Mouse (Mus musculus) bone marrow, adult 2 months (tissue): ENCODE results near the gene Os9. TPM values are rescaled to one million over a fixed set of nuclear protein-coding genes. Genes with fewer than 3 reads are reported as not detected.

ENCODE experiments used
- H3K27ac ChIP-seq: fragments of 200-500 bp; 2 replicates; pipeline ENCODE4 v1.5.1; 2012; ENCODE audit warnings: low read depth, mild to moderate bottlenecking, control low read depth, inconsistent platforms, low read length; ENCODE audit not compliant: control insufficient read depth, poor library complexity, insufficient read depth
- H3K4me1 ChIP-seq: fragments of 200-500 bp; 2 replicates; pipeline ENCODE4 v1.6.1; 2011; ENCODE audit warnings: low read length; ENCODE audit not compliant: control insufficient read depth, insufficient read depth
- H3K4me3 ChIP-seq: fragments of 200-500 bp; replicated peaks from 2 replicates; pipeline ENCODE3; 2011; ENCODE audit warnings: mild to moderate bottlenecking, low read depth, low read length, control low read depth; ENCODE audit not compliant: control insufficient read depth
- CTCF ChIP-seq: fragments of 200-500 bp; IDR thresholded peaks from 2 replicates; pipeline ENCODE4 v1.5.1; 2011; ENCODE audit warnings: low read length, control low read depth; ENCODE audit not compliant: control insufficient read depth, insufficient read depth
- POLR2A ChIP-seq: fragments of 200-500 bp; IDR thresholded peaks from 2 replicates; pipeline ENCODE4 v1.6.1; 2011; ENCODE audit warnings: low read depth, mild to moderate bottlenecking, control low read depth, low read length, borderline replicate concordance; ENCODE audit not compliant: control insufficient read depth
- WGBS: fragments of 180-500 bp; shearing (Covaris S2); methylation state at CpG from one replicate; pipeline ENCODE4 v1.1.7; 2018; 5-methylcytosine and 5-hydroxymethylcytosine counted together
- polyA plus RNA-seq: library from polyadenylated mRNA; stranded (reverse); fragments of >200 nt; gene quantifications from 2 replicates; pipeline ENCODE4 v1.2.4, GENCODE M21; 2011; ENCODE audit warnings: low replicate concordance; ENCODE audit not compliant: missing spikeins, insufficient read depth, insufficient read length

Gene Os9
- polyA plus RNA-seq, 1 experiment = 69.0 TPM

DNA sequence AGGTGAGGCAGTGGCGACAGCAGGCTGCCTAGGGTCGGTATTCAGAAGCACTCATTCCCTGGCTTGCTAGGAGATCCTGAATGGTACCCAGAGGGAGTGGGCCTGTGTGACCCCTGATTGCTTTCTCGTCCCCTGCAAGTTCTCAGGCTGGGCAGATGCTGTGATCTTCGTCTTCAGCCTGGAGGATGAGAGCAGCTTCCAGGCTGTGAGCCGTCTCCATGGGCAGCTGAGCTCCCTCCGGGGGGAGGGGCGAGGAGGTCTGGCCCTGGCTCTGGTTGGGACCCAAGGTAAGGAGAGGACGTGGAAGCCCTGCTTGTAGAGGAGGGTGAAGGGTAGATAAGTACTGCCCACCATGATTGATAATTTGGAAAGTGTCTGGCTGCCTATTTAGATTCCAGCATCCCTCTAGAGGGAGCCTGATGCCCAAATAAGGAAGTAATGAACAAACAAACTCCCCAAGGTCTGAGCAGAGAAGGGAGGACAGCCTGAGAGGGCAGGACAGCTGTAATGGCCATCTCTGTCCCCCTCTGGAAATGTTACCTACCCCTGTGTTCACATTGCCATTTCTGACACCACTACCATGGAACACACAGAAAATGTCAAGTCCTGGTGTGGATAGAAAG, 37.5 kb downstream of the Os9 start:
- Histone ChIP-seq H3K4me3 (no peak overlapping the region), H3K4me1 (no peaks in the 10 kb centered on the region), H3K27ac (no peak overlapping the region)
- TF ChIP-seq CTCF (no peak), POLR2A (no peak)
- WGBS = 84% methylated on average over 8 of the region's 8 CpGs

DNA sequence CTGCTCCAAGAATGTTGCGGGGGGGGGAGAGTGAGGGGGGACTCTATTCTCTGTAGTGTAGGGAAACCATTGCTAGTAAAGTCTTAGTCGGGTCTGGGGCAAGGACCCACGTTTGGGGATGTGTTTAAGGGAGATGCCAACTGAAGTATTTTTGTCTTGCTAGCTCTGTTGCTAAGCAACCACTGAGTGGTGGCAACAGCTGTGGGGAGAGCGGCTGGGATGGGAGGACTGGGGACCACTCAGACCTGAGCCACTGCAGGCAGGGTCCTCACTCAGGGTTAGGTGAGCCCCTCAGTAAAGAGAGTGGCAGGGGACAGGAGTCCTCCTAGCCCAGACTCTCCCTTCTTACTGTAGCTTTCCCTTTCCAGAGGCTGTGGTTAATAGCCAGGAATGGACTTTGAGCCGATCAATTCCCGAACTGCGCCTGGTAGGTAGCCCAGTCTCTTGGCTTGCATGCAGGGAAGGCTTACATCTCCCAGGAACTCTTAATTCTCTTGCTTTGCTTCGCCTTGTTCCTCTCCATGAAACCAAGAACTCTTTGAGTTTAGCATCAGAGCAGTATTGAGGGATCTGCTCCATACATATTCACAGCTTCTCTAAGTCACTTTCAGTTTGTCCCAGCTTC, 38.8 kb downstream of the Os9 start:
- no peak overlapping the region for H3K4me3 ChIP-seq
- H3K4me1 ChIP-seq = no peaks in the 10 kb centered on the region
- WGBS = 69% methylated on average over 8 of the region's 8 CpGs
- TF ChIP-seq CTCF = no peak
- no peak for TF ChIP-seq POLR2A
- H3K27ac ChIP-seq = no peak overlapping the region

DNA sequence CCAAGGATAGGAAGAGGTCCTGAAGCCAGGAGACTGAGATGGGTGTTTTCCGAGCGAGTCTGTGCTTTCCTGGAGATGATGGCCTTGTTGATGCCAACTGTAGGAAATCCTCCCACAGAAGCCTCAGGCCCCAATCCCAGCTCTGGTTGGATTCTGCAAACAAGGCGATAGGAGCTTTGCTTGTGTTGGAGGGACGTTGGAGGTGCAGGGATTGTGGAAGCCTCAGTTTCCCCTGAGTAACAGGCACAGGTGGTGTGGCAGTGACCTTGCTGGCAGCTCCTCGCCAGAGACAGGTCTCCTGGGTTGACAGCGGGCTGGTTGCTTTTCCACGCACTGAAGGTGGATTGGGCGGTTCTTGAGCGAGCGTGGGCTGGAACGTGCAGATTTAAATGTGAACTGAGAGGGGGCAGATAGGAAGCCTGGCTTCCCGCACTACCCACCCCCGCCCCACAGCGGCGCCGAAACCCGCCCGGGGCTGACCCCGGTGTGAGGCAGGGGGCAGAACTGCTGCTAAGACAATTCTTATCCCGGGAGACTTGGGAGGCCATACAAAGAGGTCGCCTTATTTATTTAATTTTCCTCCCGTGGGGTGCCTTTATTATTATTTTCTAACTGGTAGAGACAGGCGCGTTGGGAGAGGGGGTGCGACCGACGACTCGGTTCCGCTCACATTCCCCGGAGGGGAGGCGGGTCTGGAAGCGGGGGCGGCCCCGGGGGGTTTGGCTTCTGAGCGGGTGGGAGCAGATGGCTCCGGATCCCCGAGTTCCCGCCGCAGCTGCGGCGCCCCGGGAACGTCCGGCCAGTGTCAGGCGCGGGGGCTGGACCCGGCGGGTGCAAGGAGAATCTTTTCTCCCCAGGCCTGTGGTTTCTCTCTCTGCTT, 39.8 kb downstream of the Os9 start:
- no peak for TF ChIP-seq CTCF
- no peak for TF ChIP-seq POLR2A
- H3K4me1 ChIP-seq = no peaks in the 10 kb centered on the region; the same call in 1 of the 2 replicates
- no peak overlapping the region for H3K4me3 ChIP-seq
- WGBS = 85% methylated on average over 48 of the region's 48 CpGs
- H3K27ac ChIP-seq = no peak overlapping the region

DNA sequence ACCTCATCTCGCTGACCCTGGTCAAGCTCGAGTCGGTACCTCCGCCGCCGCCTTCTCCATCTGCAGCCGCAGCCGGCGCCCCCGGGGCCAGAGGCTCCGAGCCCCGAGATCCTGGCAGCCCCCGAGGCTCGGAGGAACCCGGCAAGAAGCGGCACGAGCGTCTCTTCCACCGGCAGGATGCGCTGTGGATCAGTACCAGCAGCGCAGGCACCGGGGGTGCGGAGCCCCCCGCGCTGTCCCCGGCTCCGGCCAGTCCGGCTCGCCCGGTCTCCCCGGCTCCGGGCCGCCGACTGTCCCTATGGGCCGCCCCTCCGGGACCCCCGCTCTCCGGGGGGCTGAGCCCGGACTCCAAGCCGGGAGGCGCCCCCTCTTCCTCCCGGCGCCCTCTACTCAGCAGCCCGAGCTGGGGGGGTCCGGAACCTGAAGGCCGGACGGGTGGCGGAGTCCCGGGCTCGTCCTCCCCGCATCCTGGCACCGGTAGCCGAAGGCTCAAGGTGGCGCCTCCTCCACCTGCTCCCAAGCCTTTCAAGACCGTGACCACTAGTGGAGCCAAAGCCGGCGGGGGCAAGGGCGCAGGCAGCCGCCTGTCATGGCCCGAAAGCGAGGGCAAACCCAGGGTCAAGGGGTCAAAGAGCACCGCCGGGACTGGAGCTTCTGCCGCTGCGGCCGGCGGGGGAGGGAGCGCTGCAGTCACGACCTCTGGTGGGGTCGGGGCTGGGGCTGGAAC, 41.1 kb downstream of the Os9 start:
- H3K4me1 ChIP-seq = no peaks in the 10 kb centered on the region; the same call in 1 of the 2 replicates

DNA sequence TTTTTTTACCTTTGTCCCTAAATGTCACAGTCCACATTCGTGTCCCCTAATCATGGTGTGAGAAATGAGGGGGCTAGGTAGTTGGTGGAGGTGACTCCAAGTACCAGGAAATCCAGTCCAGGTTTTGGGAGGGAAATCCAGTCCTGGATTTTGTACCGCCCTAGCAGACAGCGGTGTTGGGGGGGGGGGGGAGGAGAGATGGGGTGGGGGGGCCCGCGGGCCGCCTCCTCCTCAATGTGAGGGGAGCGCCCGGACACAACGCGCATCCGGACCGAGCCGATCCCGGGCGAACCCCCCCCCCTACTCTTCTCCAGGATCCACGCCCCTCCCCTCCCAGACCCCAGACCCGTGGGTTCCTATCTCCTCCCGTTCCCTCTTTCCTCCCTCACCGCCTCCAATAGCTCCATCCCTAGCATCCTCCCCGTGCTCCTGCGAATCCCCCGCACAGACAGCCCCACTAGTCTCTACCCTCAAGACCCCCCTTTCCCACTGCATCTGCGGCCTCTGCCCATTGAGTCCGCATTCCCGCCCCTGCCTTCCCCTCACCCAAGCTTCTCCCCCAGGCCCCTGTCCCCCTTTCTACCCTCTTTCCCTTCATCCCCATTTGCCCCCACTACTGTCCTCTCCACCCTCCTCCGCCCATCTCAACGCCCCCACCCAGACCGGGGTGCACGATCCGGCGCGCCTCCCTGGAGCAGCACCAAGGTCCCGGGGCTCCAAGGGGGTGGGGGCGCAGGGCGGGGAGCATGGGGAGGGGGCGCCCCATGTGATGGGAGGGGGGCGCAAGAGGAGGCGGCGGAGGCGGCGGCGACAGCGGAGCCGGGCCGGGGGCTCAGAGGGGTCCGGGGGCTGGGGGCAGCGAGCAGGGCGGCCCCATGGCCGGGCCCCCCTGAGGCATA, 42.0 kb downstream of the Os9 start:
- WGBS = 81% methylated on average over 49 of the region's 49 CpGs
- no peak for TF ChIP-seq CTCF
- TF ChIP-seq POLR2A = no peak
- Histone ChIP-seq H3K27ac (no peak overlapping the region), H3K4me1 (no peaks in the 10 kb centered on the region; the same call in 1 of the 2 replicates), H3K4me3 (no peak overlapping the region)

More for the DNA sequence above, 41.1 kb downstream of the Os9 start:
- whole genome bisulfite sequencing = 89% methylated on average over 63 of the region's 70 CpGs
- H3K27ac ChIP-seq = no peak overlapping the region
- H3K4me3 ChIP-seq = no peak overlapping the region
- TF ChIP-seq CTCF = no peak
- no peak for TF ChIP-seq POLR2A

DNA sequence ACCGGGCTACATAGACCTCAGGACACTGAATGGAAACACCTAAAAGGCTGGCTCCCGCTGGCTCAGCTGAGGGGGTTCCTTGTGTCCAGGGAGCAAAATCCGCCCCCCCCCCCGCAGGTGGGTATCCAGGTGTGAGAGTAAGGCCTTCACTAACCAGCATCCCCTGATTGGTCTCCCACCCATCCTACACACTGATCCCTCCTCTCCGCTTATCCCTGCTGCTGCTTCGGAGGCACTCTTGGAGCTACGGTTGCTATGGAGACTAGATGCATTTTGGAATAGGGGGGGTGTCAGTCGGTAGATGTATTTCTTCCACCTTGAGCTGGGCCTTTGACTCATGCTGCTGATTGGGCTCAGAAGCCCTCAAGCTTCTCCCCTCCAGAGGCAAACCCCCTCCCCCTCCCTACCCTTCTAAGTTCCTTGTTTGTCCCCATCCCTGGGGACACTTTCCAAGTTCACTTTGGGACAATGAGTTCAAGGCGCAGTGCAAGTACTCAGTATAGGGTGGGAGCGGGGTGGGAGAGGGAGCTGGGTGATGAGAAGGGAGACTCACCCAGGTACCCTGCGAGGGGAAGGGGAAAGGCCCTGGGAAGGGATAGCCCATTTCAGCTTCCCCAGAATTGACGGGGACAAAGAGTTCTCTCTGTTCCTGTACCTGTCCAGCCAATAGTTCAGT, 42.8 kb downstream of the Os9 start:
- Histone ChIP-seq H3K27ac (no peak overlapping the region), H3K4me1 (no peaks in the 10 kb centered on the region; the same call in 1 of the 2 replicates), H3K4me3 (no peak overlapping the region)
- TF ChIP-seq POLR2A (no peak), CTCF (no peak)
- 73% methylated on average over 12 of the region's 12 CpGs for WGBS

DNA sequence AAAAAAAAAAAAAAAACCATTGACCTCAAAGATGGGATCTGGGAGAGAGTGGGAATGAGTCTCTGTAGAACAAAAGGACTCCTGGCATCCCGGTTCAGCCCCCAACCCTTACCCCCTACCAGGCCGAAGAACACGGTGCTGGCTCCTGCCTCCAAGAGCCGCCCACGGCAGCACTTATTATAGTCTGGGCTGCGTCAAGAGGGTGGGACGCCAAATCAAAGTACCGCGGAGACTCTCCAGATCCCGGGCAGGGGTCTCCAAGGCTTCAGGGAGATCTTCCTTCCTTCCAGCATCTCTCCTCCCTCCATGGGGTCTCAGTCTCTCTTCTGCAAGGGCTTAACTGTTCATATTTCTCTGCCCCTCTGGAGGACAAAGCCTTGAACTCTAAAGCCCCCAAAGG, 43.4 kb downstream of the Os9 start:
- no peak overlapping the region for H3K27ac ChIP-seq
- H3K4me3 ChIP-seq = no peak overlapping the region
- WGBS = 80% methylated on average over 10 of the region's 10 CpGs
- no peaks in the 10 kb centered on the region; the same call in 1 of the 2 replicates for H3K4me1 ChIP-seq
- no peak for TF ChIP-seq POLR2A
- TF ChIP-seq CTCF = no peak
